Mouse (Mus musculus) ES-CJ7 (cell line): ENCODE measurements around the gene Scg5.

ENCODE experiments used
- DNase-seq: peaks from one replicate; pipeline ENCODE4 v3.0.0; 2011; ENCODE audit warnings: low read depth, low spot score

Gene Scg5

GRCm38 (mm10) chr2:113806851-113807577 is 21.9 kb downstream of the Scg5 start:
- DNase-seq: peak; percentile 59

GRCm38 (mm10) chr2:113805765-113806164 is 23.2 kb downstream of the Scg5 start:
- DNase-seq: no peak

GRCm38 (mm10) chr2:113803753-113804152 is 25.2 kb downstream of the Scg5 start:
- no peak for DNase-seq

- DNase-seq: no peak
Observed at GRCm38 (mm10) chr2:113800846-113801245, 28.1 kb downstream of the Scg5 start.

GRCm38 (mm10) chr2:113798605-113799004 is 30.3 kb downstream of the Scg5 start:
- no peak for DNase-seq

GRCm38 (mm10) chr2:113795186-113795585 is 33.7 kb downstream of the Scg5 start:
- DNase-seq: no peak

- DNase-seq: no peak
Observed at GRCm38 (mm10) chr2:113793521-113793920, 35.4 kb downstream of the Scg5 start.

- no peak for DNase-seq
Observed at GRCm38 (mm10) chr2:113788821-113789387, 40.0 kb downstream of the Scg5 start.

- DNase-seq: no peak
Observed at GRCm38 (mm10) chr2:113787882-113788281, 41.0 kb downstream of the Scg5 start.

GRCm38 (mm10) chr2:113784851-113785250 is 44.1 kb downstream of the Scg5 start:
- DNase-seq: no peak

- no peak for DNase-seq
Observed at GRCm38 (mm10) chr2:113781521-113781920, 47.4 kb downstream of the Scg5 start.

GRCm38 (mm10) chr2:113781107-113781506 is 47.8 kb downstream of the Scg5 start:
- DNase-seq: no peak

GRCm38 (mm10) chr2:113779336-113779735 is 49.6 kb downstream of the Scg5 start:
- DNase-seq: no peak

- DNase-seq: peak; percentile 8
Observed at GRCm38 (mm10) chr2:113778036-113778435, 50.9 kb downstream of the Scg5 start.

- no peak for DNase-seq
Observed at GRCm38 (mm10) chr2:113776297-113776696, 52.6 kb downstream of the Scg5 start.

- no peak for DNase-seq
Observed at GRCm38 (mm10) chr2:113774150-113774805, 54.6 kb downstream of the Scg5 start.

GRCm38 (mm10) chr2:113768541-113769303 is 60.2 kb downstream of the Scg5 start:
- no peak for DNase-seq

GRCm38 (mm10) chr2:113765885-113766284 is 63.0 kb downstream of the Scg5 start:
- no peak for DNase-seq

- no peak for DNase-seq
Observed at GRCm38 (mm10) chr2:113764968-113765367, 64.0 kb downstream of the Scg5 start.

- peak; percentile 19 for DNase-seq
Observed at GRCm38 (mm10) chr2:113758311-113759161, 70.4 kb downstream of the Scg5 start, which contains the start of gene Grem1. Grem1 (minus strand) TSS chr2:113758646.
